Mouse (Mus musculus) liver, postnatal 0 days (tissue): ENCODE measurements around the gene Naxe. TPM values are rescaled to one million over a fixed set of nuclear protein-coding genes. Genes with fewer than 3 reads are reported as not detected.
A peak's percentile ranks its signal among the peaks of the same experiment; 100 is the strongest.

ENCODE experiments used
- ATAC-seq: fragments of 200-750 bp; cut with Nextera tagmentation; 2 replicates; pipeline ENCODE4 v1.8.0; 2017; ENCODE audit warnings: mild to moderate bottlenecking, moderate library complexity
- DNase-seq: peaks from one replicate; pipeline ENCODE4 v3.0.0-alpha.2; 2016
- H3K27ac ChIP-seq: fragments of 300-500 bp; sonication (generic); 2 replicates; pipeline ENCODE4 v1.5.1; 2014; ENCODE audit warnings: antibody characterized with exemption, moderate library complexity, mild to moderate bottlenecking, low read depth
- H3K27me3 ChIP-seq: fragments of 300-500 bp; sonication (generic); 2 replicates; pipeline ENCODE4 v1.6.1; 2014; ENCODE audit warnings: low read length, control low read depth, mixed read lengths; ENCODE audit not compliant: insufficient read depth
- H3K36me3 ChIP-seq: fragments of 300-500 bp; sonication (generic); replicated peaks from 2 replicates; pipeline ENCODE4 v1.6.1; 2014; ENCODE audit warnings: mild to moderate bottlenecking, control low read depth, low read length, moderate library complexity, mixed read lengths; ENCODE audit not compliant: insufficient read depth
- H3K4me1 ChIP-seq: fragments of 300-500 bp; sonication (generic); 2 replicates; pipeline ENCODE4 v1.6.1; 2014; ENCODE audit warnings: antibody characterized with exemption, mild to moderate bottlenecking, control low read depth; ENCODE audit not compliant: insufficient read depth
- H3K4me2 ChIP-seq: fragments of 300-500 bp; sonication (generic); 2 replicates; pipeline ENCODE4 v1.6.1; 2014; ENCODE audit warnings: low read depth, mild to moderate bottlenecking, low read length, moderate library complexity, mixed read lengths
- H3K4me3 ChIP-seq: fragments of 300-500 bp; sonication (generic); 2 replicates; pipeline ENCODE4 v1.5.1; 2014; ENCODE audit warnings: low read depth, low read length
- H3K9ac ChIP-seq: fragments of 300-500 bp; sonication (generic); replicated peaks from 2 replicates; pipeline ENCODE4 v1.6.1; 2014; ENCODE audit warnings: mild to moderate bottlenecking, moderate library complexity
- H3K9me3 ChIP-seq: fragments of 300-500 bp; sonication (generic); 2 replicates; pipeline ENCODE4 v1.6.1; 2016; ENCODE audit warnings: mild to moderate bottlenecking, control low read depth, low read length, mixed read lengths
- CTCF ChIP-seq: sonication (generic); IDR thresholded peaks from 2 replicates; pipeline ENCODE4 v1.5.1; 2016; ENCODE audit warnings: antibody characterized with exemption, low read depth
- EP300 ChIP-seq: IDR thresholded peaks from 2 replicates; pipeline ENCODE4 v1.6.1; 2016; ENCODE audit warnings: antibody characterized with exemption, low read depth, mild to moderate bottlenecking
- WGBS: fragments of 180-500 bp; shearing (Covaris S2); extraction: QIAGEN DNeasy Blood & Tissue Kit; methylation state at CpG from one replicate; pipeline ENCODE4 v1.1.7; 2014; ENCODE audit not compliant: insufficient replicate concordance; 5-methylcytosine and 5-hydroxymethylcytosine counted together
- polyA plus RNA-seq: library from polyadenylated mRNA; unstranded; fragments of >200 nt; fragmentation: Nextera tagmentation; extraction: Ambion mirVana; gene quantifications from 2 replicates; pipeline ENCODE4 v1.2.1, GENCODE M21; 2015

Gene Naxe
- polyA plus RNA-seq, 1 experiment from 2014 or later = 78.0 TPM

DNA sequence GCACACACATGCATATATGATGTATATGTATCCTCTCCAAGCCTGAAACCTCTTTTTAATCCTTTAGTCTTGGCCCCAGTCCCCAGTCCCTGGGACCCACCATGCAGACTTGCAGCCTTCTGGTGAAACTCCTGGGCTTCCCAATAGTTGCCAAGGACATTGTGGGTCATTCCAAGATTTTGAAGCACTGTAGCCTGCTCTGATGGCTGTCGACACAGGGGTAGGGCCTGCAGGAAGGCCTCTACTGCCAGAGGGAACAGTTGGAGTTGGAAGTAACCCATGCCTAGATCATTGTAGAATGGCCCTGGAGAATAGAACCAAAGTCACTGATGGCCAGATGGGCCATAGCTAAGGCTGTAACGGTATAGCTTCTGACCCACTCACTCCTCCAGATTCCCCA lies 16.1 kb upstream of the Naxe start:
- 54% methylated on average over 2 of the region's 2 CpGs for WGBS

DNA sequence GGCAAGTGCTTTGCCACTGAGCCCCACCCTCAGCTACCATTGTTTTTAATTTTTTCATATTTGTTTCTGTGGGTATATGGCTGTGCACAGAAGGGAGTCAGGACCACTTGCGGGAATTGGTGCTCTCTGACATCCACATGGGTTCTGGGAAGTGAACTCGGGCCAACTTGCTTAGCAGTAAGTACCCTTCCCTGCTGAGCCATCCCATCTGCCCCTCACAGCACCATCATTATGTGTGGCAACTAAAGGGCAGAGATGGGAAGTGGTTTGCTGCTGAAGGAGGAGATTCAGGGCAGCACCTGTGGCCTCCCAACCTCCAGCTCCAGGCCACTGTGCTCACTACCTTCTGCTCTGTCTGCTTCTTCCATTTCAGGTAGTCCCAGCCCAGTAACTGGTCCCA lies 15.3 kb upstream of the Naxe start:
- ATAC-seq = no peak
- Histone ChIP-seq H3K4me1 (no peaks in the 10 kb centered on the region), H3K4me2 (no peak overlapping the region), H3K27me3 (no peaks in the 10 kb centered on the region), H3K27ac (no peak overlapping the region), H3K36me3 (no peaks in the 10 kb centered on the region), H3K9me3 (no peaks in the 10 kb centered on the region), H3K9ac (no peak overlapping the region), H3K4me3 (no peak overlapping the region)
- WGBS = 63% methylated on average over 2 of the region's 2 CpGs
- TF ChIP-seq EP300 (no peak), CTCF (no peak)
- DNase-seq = no peak

More for the DNA sequence above, 16.1 kb upstream of the Naxe start:
- Histone ChIP-seq H3K4me1 (no peaks in the 10 kb centered on the region), H3K4me2 (no peak overlapping the region), H3K27me3 (no peaks in the 10 kb centered on the region), H3K4me3 (no peak overlapping the region), H3K27ac (no peak overlapping the region), H3K9me3 (no peaks in the 10 kb centered on the region), H3K9ac (no peak overlapping the region), H3K36me3 (no peaks in the 10 kb centered on the region)
- DNase-seq (no peak), ATAC-seq (no peak)
- TF ChIP-seq CTCF (no peak), EP300 (no peak)

DNA sequence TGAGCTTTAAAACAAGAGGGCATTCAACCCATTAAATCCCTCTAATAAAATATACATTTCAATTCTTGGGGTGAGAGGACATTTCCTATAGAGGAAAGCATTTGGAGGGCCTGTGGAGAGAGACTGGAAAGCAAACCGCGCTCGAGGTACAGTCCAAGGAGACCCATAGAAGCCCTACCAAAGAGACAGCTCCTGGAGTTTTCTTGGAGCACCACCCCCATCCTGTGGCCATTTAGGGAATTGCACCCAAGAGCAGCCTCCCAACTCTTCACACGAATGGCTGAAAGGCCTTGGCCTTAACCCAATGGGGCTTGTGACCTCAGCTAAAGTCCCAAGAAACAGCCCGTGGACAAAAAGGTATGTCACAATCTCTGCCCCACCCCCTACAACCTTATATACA lies 13.5 kb upstream of the Naxe start:
- peak; percentile 88 for DNase-seq
- Histone ChIP-seq H3K9me3 (no peaks in the 10 kb centered on the region), H3K4me1 (no peaks in the 10 kb centered on the region), H3K9ac (no peak overlapping the region), H3K27me3 (no peaks in the 10 kb centered on the region), H3K4me2 (no peak overlapping the region), H3K36me3 (no peaks in the 10 kb centered on the region), H3K27ac (no peak overlapping the region), H3K4me3 (no peak overlapping the region)
- peak; percentile 74 for ATAC-seq
- TF ChIP-seq EP300 (no peak), CTCF (peak; percentile 94)
- WGBS = 1% methylated on average over 5 of the region's 5 CpGs

DNA sequence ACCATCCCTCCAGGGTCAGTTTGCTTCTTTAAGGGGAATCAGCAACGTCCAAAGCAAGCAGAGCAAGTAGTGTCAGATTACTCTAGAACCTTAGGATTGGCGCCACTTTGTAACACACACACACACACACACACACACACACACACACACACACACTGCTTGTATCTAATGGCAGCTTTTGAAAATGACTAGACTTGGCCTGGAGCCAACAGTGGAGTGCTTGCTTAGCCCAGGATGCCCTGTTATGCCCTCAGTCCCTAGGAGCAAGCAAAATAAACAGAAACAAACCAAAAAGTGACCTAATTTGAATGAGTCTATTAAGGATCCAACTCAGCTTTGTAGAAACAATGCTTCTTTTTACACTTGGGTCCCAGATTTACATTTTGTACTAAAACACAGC lies 10.1 kb upstream of the Naxe start:
- no peak for TF ChIP-seq EP300
- TF ChIP-seq CTCF = no peak
- no peak overlapping the region for H3K27ac ChIP-seq
- H3K4me2 ChIP-seq = no peak overlapping the region
- no peaks in the 10 kb centered on the region for H3K4me1 ChIP-seq
- no peak overlapping the region for H3K9ac ChIP-seq
- no peak overlapping the region for H3K4me3 ChIP-seq
- 38% methylated on average over 2 of the region's 2 CpGs for WGBS
- DNase-seq (peak; percentile 17), ATAC-seq (no peak)
- no peaks in the 10 kb centered on the region for H3K27me3 ChIP-seq
- no peaks in the 10 kb centered on the region for H3K9me3 ChIP-seq
- H3K36me3 ChIP-seq = no peaks in the 10 kb centered on the region

DNA sequence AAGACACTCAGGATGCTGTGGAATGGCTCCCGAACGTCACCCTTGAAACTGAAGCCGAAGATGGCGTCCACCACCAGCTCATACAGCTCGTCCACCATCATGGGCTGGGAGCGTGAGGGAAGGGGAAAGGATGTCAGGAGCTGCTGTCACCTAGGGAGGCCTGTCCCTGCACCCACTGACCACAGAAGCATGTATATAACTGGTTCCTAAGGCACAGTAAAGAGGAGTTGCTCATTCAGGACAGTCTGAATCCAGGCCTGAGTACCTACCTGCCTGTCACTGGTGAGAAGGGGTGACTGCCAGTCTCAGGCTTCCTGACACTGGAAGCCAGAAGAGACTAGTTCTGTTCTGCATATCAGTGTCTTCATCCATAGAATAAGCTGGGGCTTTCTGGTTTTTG lies 1.3 kb downstream of the Naxe start:
- H3K27me3 ChIP-seq = no peaks in the 10 kb centered on the region
- ATAC-seq = no peak
- WGBS = 85% methylated on average over 6 of the region's 6 CpGs
- no peaks in the 10 kb centered on the region for H3K9me3 ChIP-seq
- DNase-seq = no peak
- H3K4me1 ChIP-seq = peaks cover 8% of the 10 kb centered on the region
- peak overlapping the region; percentile 94; the same call in 1 of the 2 replicates for H3K4me2 ChIP-seq
- peaks cover 16% of the 10 kb centered on the region for H3K36me3 ChIP-seq
- TF ChIP-seq CTCF = no peak
- TF ChIP-seq EP300 = no peak
- no peak overlapping the region for H3K4me3 ChIP-seq
- peak overlapping the region; percentile 77 for H3K9ac ChIP-seq
- no peak overlapping the region for H3K27ac ChIP-seq

DNA sequence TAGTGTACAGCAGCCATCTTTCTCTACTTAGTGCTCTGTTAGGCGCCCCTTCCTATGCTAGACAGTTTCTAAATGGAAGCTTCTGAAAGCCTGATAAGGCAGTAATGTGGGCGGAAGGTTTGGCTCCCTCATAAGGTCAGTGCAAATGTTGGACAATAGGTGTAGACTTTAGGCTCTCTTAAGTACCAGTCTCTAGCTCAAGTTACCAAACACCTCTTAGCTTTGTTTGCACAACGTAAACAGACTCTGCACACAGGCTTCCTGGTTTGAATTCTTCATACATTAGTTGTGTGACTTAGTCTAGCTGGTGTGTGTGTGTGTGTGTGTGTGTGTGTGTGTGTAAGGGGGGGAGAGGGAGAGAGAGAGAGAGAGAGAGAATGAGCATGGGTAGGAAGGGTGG lies 8.8 kb downstream of the Naxe start:
- WGBS = 62% methylated on average over 3 of the region's 3 CpGs
- Histone ChIP-seq H3K36me3 (0 out of 2 replicates have a peak, but pooled peaks cover 11% of the 10 kb centered on the region), H3K4me2 (no peak overlapping the region), H3K27me3 (no peaks in the 10 kb centered on the region), H3K9me3 (no peaks in the 10 kb centered on the region), H3K4me3 (no peak overlapping the region), H3K4me1 (no peaks in the 10 kb centered on the region), H3K9ac (no peak overlapping the region), H3K27ac (no peak overlapping the region)
- TF ChIP-seq CTCF (no peak), EP300 (no peak)
- no peak for ATAC-seq
- no peak for DNase-seq
